Mouse (Mus musculus): ENCODE measurements around the gene Rnf224.

- no peak for TF ChIP-seq TAL1 (IDR thresholded peaks at IDR 0.05; ENCODE audit: low read length)
- TF ChIP-seq GATA1 (IDR thresholded peaks at IDR 0.05; ENCODE audit: low read length), result no peak
Measured at GRCm38 (mm10) chr2:25221331-25221772, 15.2 kb downstream of the Rnf224 start.

Data from erythroblast, embryonic 14.5 days (primary cell).